Mouse (Mus musculus) stomach, embryonic 14.5 days (tissue): ENCODE measurements around the gene Clk2. TPM values are rescaled to one million over a fixed set of nuclear protein-coding genes. Genes with fewer than 3 reads are reported as not detected.

Source experiments
- ATAC-seq: fragments of 200-750 bp; cut with Nextera tagmentation; 2 replicates; pipeline ENCODE4 v1.8.0; 2017; ENCODE audit warnings: low read depth, moderate TSS enrichment; ENCODE audit not compliant: insufficient number of reproducible peaks, insufficient read depth, low FRiP score
- H3K27ac ChIP-seq: fragments of 300-500 bp; sonication (generic); 2 replicates; pipeline ENCODE4 v1.5.1; 2014; ENCODE audit warnings: mild to moderate bottlenecking, low read length, moderate library complexity, mixed read lengths
- H3K27me3 ChIP-seq: fragments of 300-500 bp; sonication (generic); 2 replicates; pipeline ENCODE4 v1.6.1; 2014; ENCODE audit warnings: low read length, control low read depth, mixed read lengths; ENCODE audit not compliant: control insufficient read depth, insufficient read depth
- H3K36me3 ChIP-seq: fragments of 300-500 bp; sonication (generic); 2 replicates; pipeline ENCODE4 v1.6.1; 2014; ENCODE audit warnings: mild to moderate bottlenecking, control low read depth, low read length, moderate library complexity, mixed read lengths; ENCODE audit not compliant: control insufficient read depth, insufficient read depth
- H3K4me1 ChIP-seq: fragments of 300-500 bp; sonication (generic); 2 replicates; pipeline ENCODE4 v1.6.1; 2014; ENCODE audit warnings: low read length, control low read depth, mixed read lengths; ENCODE audit not compliant: control insufficient read depth, insufficient read depth
- H3K4me2 ChIP-seq: fragments of 300-500 bp; sonication (generic); replicated peaks from 2 replicates; pipeline ENCODE4 v1.6.1; 2014; ENCODE audit warnings: low read depth, low read length, control low read depth
- H3K4me3 ChIP-seq: fragments of 300-500 bp; sonication (generic); 2 replicates; pipeline ENCODE4 v1.5.1; 2014; ENCODE audit warnings: low read depth, low read length, control low read depth
- H3K9ac ChIP-seq: fragments of 300-500 bp; sonication (generic); replicated peaks from 2 replicates; pipeline ENCODE4 v1.6.1; 2014; ENCODE audit warnings: low read depth, mild to moderate bottlenecking, control low read depth, low read length, moderate library complexity, mixed read lengths
- H3K9me3 ChIP-seq: fragments of 300-500 bp; sonication (generic); 2 replicates; pipeline ENCODE4 v1.6.1; 2016; ENCODE audit warnings: low read depth, low read length, control low read depth; ENCODE audit not compliant: control insufficient read depth
- WGBS: fragments of 180-500 bp; shearing (Covaris S2); extraction: QIAGEN DNeasy Blood & Tissue Kit; methylation state at CpG from one replicate; pipeline ENCODE4 v1.1.7; 2014; 5-methylcytosine and 5-hydroxymethylcytosine counted together
- polyA plus RNA-seq: library from polyadenylated mRNA; unstranded; fragments of >200 nt; fragmentation: Nextera tagmentation; extraction: Ambion mirVana; gene quantifications from 2 replicates; pipeline ENCODE4 v1.2.1, GENCODE M21; 2014

Gene Clk2
- polyA plus RNA-seq, 1 experiment from 2014 or later: 35.1 TPM

DNA sequence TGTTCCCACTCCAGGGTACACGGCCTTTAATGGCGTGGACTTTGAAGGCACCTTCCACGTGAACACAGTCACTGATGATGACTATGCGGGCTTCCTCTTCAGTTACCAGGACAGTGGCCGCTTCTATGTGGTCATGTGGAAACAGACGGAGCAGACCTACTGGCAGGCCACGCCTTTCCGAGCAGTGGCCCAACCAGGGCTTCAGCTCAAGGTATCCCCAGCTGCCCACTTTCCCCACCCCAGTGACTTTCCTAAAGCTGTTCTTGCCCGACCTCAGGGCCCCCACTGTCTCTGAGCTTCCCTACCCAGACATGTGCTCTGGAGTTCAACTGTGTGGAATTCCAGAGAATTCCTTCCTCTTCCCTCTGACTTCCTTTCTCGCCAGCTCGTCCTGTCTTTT is 60.2 kb downstream of the Clk2 start:
- WGBS: 75% methylated on average over 11 of the region's 11 CpGs
- Histone ChIP-seq H3K4me1 (peaks cover 19% of the 10 kb centered on the region), H3K4me3 (no peak overlapping the region), H3K27ac (no peak overlapping the region), H3K9ac (no peak overlapping the region), H3K27me3 (no peaks in the 10 kb centered on the region), H3K9me3 (no peaks in the 10 kb centered on the region), H3K36me3 (no peaks in the 10 kb centered on the region), H3K4me2 (no peak overlapping the region)
- ATAC-seq: no peak

- no peaks in the 10 kb centered on the region for H3K9me3 ChIP-seq
- H3K36me3 ChIP-seq: no peaks in the 10 kb centered on the region
- H3K27me3 ChIP-seq: no peaks in the 10 kb centered on the region
- H3K27ac ChIP-seq: no peak overlapping the region
- H3K4me2 ChIP-seq: peak overlapping the region; percentile 86; the same call in 1 of the 2 replicates
- H3K4me3 ChIP-seq: no peak overlapping the region
- H3K4me1 ChIP-seq: peaks cover 19% of the 10 kb centered on the region
- WGBS: 54% methylated on average over 12 of the region's 12 CpGs
- no peak for ATAC-seq
- H3K9ac ChIP-seq: no peak overlapping the region
These were observed 60.8 kb downstream of the Clk2 start for GRCm38 (mm10) chr3:89225321-89225815.

GRCm38 (mm10) chr3:89225918-89226317 is 61.3 kb downstream of the Clk2 start:
- Histone ChIP-seq H3K27ac (no peak overlapping the region), H3K4me3 (0 out of 2 replicates have a peak overlapping the region, but pooled peaks have one; percentile 35)

DNA sequence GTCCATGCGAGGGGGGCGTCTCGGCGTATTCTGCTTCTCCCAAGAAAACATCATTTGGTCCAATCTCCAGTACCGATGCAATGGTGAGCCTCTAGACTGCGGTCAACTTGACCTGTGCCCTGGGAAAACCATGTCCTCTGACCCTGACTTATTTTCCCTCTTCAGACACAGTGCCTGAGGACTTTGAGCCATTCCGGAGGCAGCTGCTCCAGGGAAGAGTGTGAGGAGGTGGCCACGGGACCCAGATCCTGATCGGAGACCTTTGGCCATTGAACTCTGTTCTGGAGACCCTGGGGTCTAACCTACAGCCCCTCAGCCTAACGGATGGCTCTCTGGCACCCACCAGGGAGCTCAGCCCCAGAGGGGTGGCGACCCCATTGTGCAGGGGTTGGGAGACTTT is 61.8 kb downstream of the Clk2 start:
- Histone ChIP-seq H3K9me3 (no peaks in the 10 kb centered on the region), H3K4me2 (peak overlapping the region; percentile 86), H3K27me3 (no peaks in the 10 kb centered on the region), H3K9ac (peak overlapping the region; percentile 25; the same call in 1 of the 2 replicates), H3K4me3 (peak overlapping the region; percentile 35), H3K36me3 (no peaks in the 10 kb centered on the region), H3K4me1 (peaks cover 19% of the 10 kb centered on the region), H3K27ac (no peak overlapping the region)
- no peak for ATAC-seq
- 24% methylated on average over 11 of the region's 11 CpGs for WGBS

More at GRCm38 (mm10) chr3:89225918-89226317, 61.3 kb downstream of the Clk2 start:
- H3K9me3 ChIP-seq: no peaks in the 10 kb centered on the region
- ATAC-seq: no peak
- H3K9ac ChIP-seq: no peak overlapping the region
- peak overlapping the region; percentile 86; the same call in 1 of the 2 replicates for H3K4me2 ChIP-seq
- H3K4me1 ChIP-seq: peaks cover 19% of the 10 kb centered on the region
- no peaks in the 10 kb centered on the region for H3K36me3 ChIP-seq
- H3K27me3 ChIP-seq: no peaks in the 10 kb centered on the region
- WGBS: 49% methylated on average over 4 of the region's 4 CpGs

Other genes starting within 250 kb of the Clk2 start
- gene Ash1l, start 214.2 kb upstream of the Clk2 start, polyA plus RNA-seq: 30.8 and 31.4 TPM in 2 replicates
- gene Dap3, start 213.6 kb upstream of the Clk2 start, polyA plus RNA-seq: 137 and 149 TPM in 2 replicates
- gene Rusc1, start 71.5 kb upstream of the Clk2 start, polyA plus RNA-seq: 19.2 and 19.5 TPM in 2 replicates
- not detected in 2 replicates for gene Gm43738, start 63.7 kb upstream of the Clk2 start, polyA plus RNA-seq
- 247 and 278 TPM in 2 replicates for gene Fdps, start 62.8 kb upstream of the Clk2 start, polyA plus RNA-seq
- 2.8 and 3.3 TPM in 2 replicates for gene Pklr, start 28.7 kb upstream of the Clk2 start, polyA plus RNA-seq
- gene Hcn3, start 4.6 kb upstream of the Clk2 start, polyA plus RNA-seq: 1.4 and 1.9 TPM in 2 replicates
- 92.9 and 95.1 TPM in 2 replicates for gene Scamp3, start 12.7 kb downstream of the Clk2 start, polyA plus RNA-seq
- gene Fam189b, start 18.3 kb downstream of the Clk2 start, polyA plus RNA-seq: 28.3 and 28.7 TPM in 2 replicates
- 37.0 and 37.4 TPM in 2 replicates for gene Gba, start 38.1 kb downstream of the Clk2 start, polyA plus RNA-seq
- gene Thbs3, start 50.4 kb downstream of the Clk2 start, polyA plus RNA-seq: 24.2 and 26.4 TPM in 2 replicates
- gene Mtx1, start 62.3 kb downstream of the Clk2 start, polyA plus RNA-seq: 182 and 196 TPM in 2 replicates
- 56.3 and 58.2 TPM in 2 replicates for gene Muc1, start 64.3 kb downstream of the Clk2 start, polyA plus RNA-seq
- 297 and 314 TPM in 2 replicates for gene Krtcap2, start 81.2 kb downstream of the Clk2 start, polyA plus RNA-seq
- 4.9 and 5.1 TPM in 2 replicates for gene Trim46, start 81.5 kb downstream of the Clk2 start, polyA plus RNA-seq
- 144 and 186 TPM in 2 replicates for gene Dpm3, start 94.6 kb downstream of the Clk2 start, polyA plus RNA-seq
- 86.5 TPM in 2 replicates for gene Slc50a1, start 105.8 kb downstream of the Clk2 start, polyA plus RNA-seq
- gene Efna1, start 116.3 kb downstream of the Clk2 start, polyA plus RNA-seq: 39.3 and 45.0 TPM in 2 replicates
- gene Efna3, start 158.2 kb downstream of the Clk2 start, polyA plus RNA-seq: 10.9 and 11.6 TPM in 2 replicates
- 24.0 and 25.3 TPM in 2 replicates for gene Efna4, start 173.2 kb downstream of the Clk2 start, polyA plus RNA-seq
- 27.9 and 28.5 TPM in 2 replicates for gene Adam15, start 185.2 kb downstream of the Clk2 start, polyA plus RNA-seq
- gene Dcst2, start 197.2 kb downstream of the Clk2 start, polyA plus RNA-seq: 0.18 and 0.42 TPM in 2 replicates
- 0.11 and 0.55 TPM in 2 replicates for gene Dcst1, start 200.5 kb downstream of the Clk2 start, polyA plus RNA-seq
- gene Zbtb7b, start 230.0 kb downstream of the Clk2 start, polyA plus RNA-seq: 4.5 and 5.7 TPM in 2 replicates
- 0.55 TPM in 1 of 2 replicates, not detected in the other for gene Lenep, start 238.0 kb downstream of the Clk2 start, polyA plus RNA-seq
- 22.3 and 24.5 TPM in 2 replicates for gene Flad1, start 247.1 kb downstream of the Clk2 start, polyA plus RNA-seq